Mouse (Mus musculus) liver, embryonic 12.5 days (tissue): ENCODE data around the gene Lep. TPM values are rescaled to one million over a fixed set of nuclear protein-coding genes. Genes with fewer than 3 reads are reported as not detected.

ENCODE experiments used
- microRNA-seq: library from miRNA; unstranded; fragments of <30 nt; microRNA quantifications from one replicate; pipeline ENCODE4, GENCODE M21; 2017
- polyA plus RNA-seq: library from polyadenylated mRNA; unstranded; fragments of >200 nt; fragmentation: Nextera tagmentation; extraction: Ambion mirVana; gene quantifications from 2 replicates; pipeline ENCODE4 v1.2.1, GENCODE M21; 2016

Gene Lep
- polyA plus RNA-seq, 1 experiment from 2014 or later = not detected

Small RNA genes within 50 kb of the gene (microRNA-seq; reads per million reads assigned to microRNA genes)
- gene Mir129-1 = 3.9 reads per million, percentile 5 among the genes with 10 or more reads in this experiment

Other genes starting within 250 kb of the Lep start
- 0.16 and 0.30 TPM in 2 replicates for gene Lrrc4, start 228.5 kb upstream of the Lep start, polyA plus RNA-seq
- 23.2 and 27.2 TPM in 2 replicates for gene Rbm28, start 104.8 kb downstream of the Lep start, polyA plus RNA-seq
- 0.07 and 0.12 TPM in 2 replicates for gene Prrt4, start 119.4 kb downstream of the Lep start, polyA plus RNA-seq
- 13.7 and 14.3 TPM in 2 replicates for gene Impdh1, start 156.1 kb downstream of the Lep start, polyA plus RNA-seq
- 19.1 and 20.0 TPM in 2 replicates for gene Hilpda, start 212.3 kb downstream of the Lep start, polyA plus RNA-seq
- 0.20 and 0.31 TPM in 2 replicates for gene Fam71f2, start 219.4 kb downstream of the Lep start, polyA plus RNA-seq